Mouse (Mus musculus): Measurements from ENCODE around the gene Pou6f1.
A peak's percentile ranks its signal among the peaks of the same experiment; 100 is the strongest.
"Not testable (repeated sequence)": the region's sequence is repeated elsewhere in the genome, so short reads cannot be mapped to it uniquely, and the experiment has no call there.

Pou6f1 gene

DNA sequence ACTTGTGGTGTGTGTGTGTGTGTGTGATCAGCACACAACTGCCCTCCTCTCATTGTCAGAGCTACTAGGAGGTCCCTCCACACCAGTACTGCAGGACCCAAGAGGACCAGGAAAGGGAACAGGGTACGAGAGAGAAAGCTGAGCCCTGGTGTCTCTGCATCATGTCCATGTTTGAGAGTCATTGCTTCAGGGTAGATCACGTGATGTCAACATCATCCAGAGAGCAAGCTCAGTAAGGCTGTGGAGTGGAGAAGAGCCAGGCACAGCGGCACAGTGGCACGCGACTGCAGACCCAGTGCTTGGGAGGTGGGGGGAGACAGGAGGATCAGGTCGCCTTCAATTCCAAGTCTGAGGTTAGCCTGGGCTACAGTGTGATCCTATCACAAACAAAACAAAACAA is 23.4 kb downstream of the Pou6f1 start:
- no peak for DNase-seq (ENCODE audit: low read depth, low spot score)

GRCm38 (mm10) chr15:100575366-100575765 is 24.4 kb downstream of the Pou6f1 start:
- DNase-seq (ENCODE audit: low read depth, low spot score), result no peak

- no peak for DNase-seq (ENCODE audit: low read depth, low spot score)
Observed at GRCm38 (mm10) chr15:100574378-100574777, 25.4 kb downstream of the Pou6f1 start.

DNA sequence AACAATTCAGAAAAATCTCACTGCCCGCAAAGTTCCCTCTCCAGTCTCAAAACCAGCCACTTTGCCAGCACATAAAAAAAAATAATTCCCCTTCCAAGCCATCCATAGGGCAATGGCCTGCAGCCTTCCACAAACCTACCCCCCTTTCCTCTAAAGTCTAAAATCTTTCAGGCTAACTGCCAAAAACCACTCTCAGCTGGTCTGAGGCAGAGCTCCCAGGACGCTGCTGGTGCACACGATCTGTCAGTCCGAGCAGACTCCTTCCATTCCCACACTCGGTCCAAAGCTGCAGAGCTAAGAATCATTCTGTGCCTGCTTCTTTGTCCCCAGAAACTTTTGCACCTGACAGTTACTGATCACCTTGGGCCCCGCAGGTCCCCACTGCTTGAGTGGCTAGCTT is 25.8 kb downstream of the Pou6f1 start:
- DNase-seq (ENCODE audit: low read depth, low spot score), result no peak

DNA sequence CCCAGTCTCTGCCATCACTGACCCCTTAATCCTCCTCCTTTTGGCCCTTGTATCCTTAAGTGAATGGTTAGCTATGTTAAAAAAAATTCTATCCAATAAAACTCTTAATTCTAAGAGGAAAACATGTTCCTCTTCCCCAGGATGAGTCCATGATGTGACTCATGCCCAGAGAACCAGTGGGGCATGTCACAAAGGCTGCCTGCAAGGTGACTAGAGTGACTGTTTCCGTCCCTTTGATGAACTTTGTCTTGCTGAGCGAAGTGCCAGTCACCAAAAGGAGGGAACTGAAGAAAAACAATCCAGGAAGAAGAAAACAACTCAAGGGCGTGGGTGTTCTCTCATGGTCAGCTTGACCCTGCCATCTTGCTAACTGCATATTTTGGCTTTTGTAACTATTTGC is 30.5 kb downstream of the Pou6f1 start:
- DNase-seq (ENCODE audit: low read depth, low spot score), result no peak

DNA sequence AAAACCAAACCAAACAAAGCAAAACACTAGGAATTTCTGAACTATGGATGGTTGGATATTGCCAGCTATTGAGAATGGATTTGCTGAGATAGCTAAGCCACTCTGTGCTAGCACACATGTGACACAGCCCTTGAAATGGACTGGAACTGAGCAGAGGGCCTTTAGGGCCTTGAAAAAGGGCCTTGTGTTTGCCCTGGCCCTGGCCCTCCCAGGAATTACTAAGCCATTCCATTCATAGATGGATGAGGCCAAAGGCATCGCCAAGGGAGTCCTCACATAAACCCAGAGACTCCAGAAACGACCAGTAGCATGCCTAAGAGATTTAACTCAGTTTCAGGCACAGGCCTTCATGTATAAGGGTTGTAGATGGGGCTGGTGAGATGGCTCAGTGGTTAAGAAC is 33.3 kb downstream of the Pou6f1 start:
- no peak for DNase-seq (ENCODE audit: low read depth, low spot score)

- DNase-seq (ENCODE audit: low read depth, low spot score), result no peak
Observed at GRCm38 (mm10) chr15:100557705-100558433, 41.9 kb downstream of the Pou6f1 start.

- DNase-seq (ENCODE audit: low read depth, low spot score), result no peak
Observed at GRCm38 (mm10) chr15:100556378-100556777, 43.4 kb downstream of the Pou6f1 start.

DNA sequence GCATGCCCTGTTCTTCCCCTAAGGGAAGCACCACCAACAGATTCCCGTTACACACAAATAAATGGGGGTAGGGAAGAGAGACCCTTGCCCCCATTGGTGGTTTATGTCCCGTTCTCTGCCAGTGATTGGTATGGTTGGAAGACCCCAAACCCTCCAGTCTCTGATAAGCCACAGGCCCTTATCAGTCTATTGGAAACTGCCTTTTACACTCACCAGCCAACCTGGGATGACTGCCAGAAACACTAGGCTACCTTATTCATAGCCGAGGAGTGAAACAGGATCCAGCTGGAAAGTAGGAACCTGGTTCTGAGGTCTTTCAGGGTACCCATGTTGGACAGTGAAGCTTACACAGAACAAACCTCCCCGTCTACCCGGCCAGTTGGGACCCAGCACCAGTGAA is 43.8 kb downstream of the Pou6f1 start:
- DNase-seq (ENCODE audit: low read depth, low spot score), result no peak

DNA sequence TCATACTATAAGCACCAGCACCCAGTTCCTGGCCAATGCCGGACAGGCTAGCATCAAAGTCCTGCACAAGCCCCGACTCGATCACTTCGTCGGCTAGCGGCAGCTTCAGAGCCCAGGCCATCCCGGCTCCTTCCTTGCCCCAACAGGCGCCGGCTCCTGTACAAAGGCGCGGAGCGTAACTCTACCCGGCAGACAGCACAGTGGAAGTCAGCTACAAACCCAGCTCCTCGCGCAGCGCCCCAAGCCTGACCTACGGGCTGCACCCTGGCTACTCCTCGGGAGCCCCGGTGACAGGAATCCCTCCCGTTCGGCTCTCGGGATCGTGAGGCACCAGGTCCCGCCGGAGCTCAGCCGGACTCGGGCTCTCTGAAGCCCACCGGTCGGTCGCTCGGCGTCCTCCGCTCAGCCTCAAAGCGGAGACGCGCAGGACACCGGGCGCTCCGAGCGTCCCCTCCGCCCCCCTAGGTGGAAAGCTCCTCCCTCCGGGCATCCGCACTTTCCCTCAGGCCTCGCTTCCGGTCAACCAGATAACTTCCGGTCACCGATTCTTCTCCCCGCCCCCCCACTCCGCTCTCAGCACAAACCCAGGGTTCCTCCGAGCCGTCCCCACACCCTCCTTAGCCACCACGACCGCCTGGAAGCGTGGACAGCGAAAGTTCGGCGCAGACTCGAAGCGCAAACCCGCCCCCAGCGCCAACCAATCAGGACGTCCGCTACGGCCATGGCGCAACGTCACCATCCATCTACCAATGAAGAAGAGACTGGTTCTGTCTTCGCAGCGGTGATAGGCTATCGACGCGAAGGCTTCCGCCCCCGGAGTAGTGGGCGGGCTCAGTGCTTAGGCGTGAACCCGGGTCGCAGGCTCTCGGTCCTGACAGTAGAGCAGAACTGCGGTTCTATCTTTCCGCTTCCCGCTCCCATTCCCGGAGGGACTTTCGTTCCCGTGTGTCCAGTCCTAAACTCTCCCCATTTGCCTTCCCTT is 48.2 kb downstream of the Pou6f1 start, which contains the start of gene Tfcp2:
Gene Tfcp2 (minus strand): TSS at position 683 of the 982 bp plus-strand sequence.
- DNase-seq (ENCODE audit: low read depth, low spot score), result peak; percentile 98

GRCm38 (mm10) chr15:100550280-100550679 is 49.5 kb downstream of the Pou6f1 start:
- DNase-seq (ENCODE audit: low read depth, low spot score), result no peak

DNA sequence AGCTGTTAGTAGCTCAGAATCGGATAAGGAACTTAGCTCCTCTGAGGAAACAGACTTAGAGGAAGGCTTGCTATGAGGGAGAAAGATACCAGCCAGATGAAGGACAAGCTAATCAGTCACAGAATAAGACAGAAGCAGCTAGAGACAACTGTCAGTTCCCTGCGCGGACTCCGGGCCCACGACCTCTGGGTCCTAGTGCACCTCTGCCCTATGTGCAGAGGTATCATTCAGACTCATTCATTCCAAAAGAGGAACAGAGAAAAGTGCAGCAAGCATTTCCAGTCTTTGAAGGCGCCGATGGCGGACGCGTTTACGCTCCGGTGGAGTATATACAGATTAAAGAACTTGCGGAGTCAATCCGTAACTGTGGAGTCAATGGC is 56.1 kb downstream of the Pou6f1 start:
- not testable (repeated sequence) for DNase-seq (ENCODE audit: low read depth, low spot score)

DNA sequence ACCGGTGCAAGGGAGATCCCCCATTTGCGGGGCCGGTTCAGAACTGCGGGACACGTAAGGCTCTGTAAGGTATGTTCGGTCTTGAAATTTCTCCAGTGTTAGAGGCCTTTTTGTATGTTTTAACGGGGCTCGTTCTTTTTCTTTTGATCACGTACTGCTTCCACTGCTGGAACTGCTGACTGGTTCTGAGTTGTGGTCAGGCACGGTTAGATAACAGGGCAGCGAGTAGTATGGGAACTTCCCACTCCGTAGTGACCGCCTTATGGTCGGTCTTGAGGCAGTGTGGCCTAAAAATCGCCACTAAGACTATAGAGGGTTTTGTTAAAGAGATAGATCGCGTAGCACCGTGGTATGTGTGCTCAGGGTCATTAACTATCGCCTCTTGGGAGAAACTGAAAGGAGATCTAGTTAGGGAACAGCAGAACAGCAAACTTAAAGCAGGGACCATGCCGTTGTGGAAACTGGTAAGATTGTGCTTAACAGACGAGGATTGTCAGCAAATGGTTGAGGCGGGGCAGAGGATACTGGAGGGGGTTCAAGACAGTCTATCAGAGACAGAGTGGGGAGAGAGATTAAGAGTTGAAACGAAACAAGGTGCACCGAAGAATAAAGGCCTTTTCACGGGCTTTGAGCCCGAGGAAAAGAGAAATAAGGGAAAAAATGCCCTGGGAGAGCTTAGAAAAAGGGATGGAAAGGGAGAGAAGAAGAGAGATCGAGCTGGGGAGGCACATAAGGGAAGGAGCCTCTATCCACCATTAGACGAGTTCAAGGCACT is 56.7 kb downstream of the Pou6f1 start:
- DNase-seq (ENCODE audit: low read depth, low spot score), result not testable (repeated sequence)

GRCm38 (mm10) chr15:100541426-100541825 is 58.4 kb downstream of the Pou6f1 start:
- peak; percentile 44 for DNase-seq (ENCODE audit: low read depth, low spot score)

- DNase-seq (ENCODE audit: low read depth, low spot score), result peak; percentile 82
Observed at GRCm38 (mm10) chr15:100541001-100541400, 58.8 kb downstream of the Pou6f1 start.

DNA sequence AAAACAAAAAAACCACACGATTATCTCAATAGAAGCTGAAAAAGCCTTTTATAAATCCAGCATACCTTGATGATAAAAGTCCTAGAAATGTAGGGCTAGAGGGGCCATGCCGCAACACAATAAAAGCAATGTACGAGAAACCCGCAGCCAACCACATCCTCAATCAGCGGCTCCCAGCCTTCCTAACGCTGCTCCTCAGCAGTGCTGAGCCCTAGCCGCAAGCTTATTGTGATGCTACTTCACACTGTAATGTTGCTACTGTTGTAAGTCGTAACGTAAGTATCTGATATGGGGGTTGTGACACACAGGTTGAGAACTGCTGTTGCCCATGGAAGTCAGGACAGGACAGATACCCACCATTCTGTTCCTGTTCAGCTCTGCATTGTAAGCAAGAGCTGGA is 60.4 kb downstream of the Pou6f1 start:
- DNase-seq (ENCODE audit: low read depth, low spot score), result no peak

DNA sequence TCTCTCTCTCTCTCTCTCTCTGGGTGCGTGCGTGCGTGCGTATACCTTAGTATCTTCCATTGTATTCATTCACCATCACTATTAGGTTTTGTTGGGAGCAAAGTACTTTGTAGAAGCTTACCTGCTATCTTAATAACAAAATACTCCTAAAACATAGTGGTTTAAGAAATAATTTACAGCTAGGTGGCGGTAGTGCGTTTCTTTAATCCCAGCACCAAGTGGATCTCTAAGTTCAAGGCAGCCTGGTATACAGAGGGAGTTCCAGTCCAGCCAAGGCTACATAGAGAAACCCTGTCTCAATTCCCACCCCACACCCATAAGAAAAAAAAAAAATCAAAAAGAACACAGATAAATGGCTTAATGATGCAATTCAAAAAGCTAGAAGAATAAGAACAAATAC is 61.9 kb downstream of the Pou6f1 start:
- peak; percentile 74 for DNase-seq (ENCODE audit: low read depth, low spot score)

- DNase-seq (ENCODE audit: low read depth, low spot score), result no peak
Observed at GRCm38 (mm10) chr15:100527900-100528299, 71.9 kb downstream of the Pou6f1 start.

DNA sequence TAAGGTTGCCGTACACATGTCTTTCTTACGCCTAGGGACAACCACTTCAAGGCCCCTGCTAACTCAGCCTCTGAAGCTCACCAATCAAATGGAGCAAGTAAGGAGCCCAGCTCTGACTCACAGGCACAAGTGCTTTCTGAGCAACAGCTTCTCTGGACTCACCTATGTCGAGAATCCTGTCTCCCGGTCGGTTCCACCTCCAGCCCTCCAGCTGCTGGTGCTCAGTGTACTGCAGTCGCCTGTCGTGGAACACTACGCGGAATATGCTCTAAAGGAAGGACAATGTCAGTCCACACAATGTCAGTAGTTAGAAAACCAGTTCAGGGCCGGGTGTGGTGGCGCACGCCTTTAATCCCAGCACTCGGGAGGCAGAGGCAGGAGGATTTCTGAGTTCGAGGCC is 74.4 kb downstream of the Pou6f1 start:
- peak; percentile 39 for DNase-seq (ENCODE audit: low read depth, low spot score)

Data from ZHBTc4 (cell line).